Mouse (Mus musculus) forebrain, embryonic 11.5 days (tissue): ENCODE results near the gene Sass6. TPM values are rescaled to one million over a fixed set of nuclear protein-coding genes. Genes with fewer than 3 reads are reported as not detected.
A peak's percentile ranks its signal among the peaks of the same experiment; 100 is the strongest.
"Not testable (repeated sequence)": the region's sequence is repeated elsewhere in the genome, so short reads cannot be mapped to it uniquely, and the experiment has no call there.

Source experiments
- ATAC-seq: fragments of 200-750 bp; cut with Nextera tagmentation; replicated peaks from 2 replicates; pipeline ENCODE4 v1.8.0; 2017; ENCODE audit warnings: moderate TSS enrichment; ENCODE audit not compliant: low FRiP score
- DNase-seq: peaks from one replicate; pipeline ENCODE4 v3.0.0-alpha.2; 2017; ENCODE audit warnings: low spot score
- H3K27ac ChIP-seq: fragments of 300-500 bp; sonication (generic); 2 replicates; pipeline ENCODE4 v1.5.1; 2014; ENCODE audit warnings: low read depth, low read length
- H3K27me3 ChIP-seq: fragments of 300-500 bp; sonication (generic); 2 replicates; pipeline ENCODE4 v1.6.1; 2014; ENCODE audit warnings: mild to moderate bottlenecking, low read length, mixed read lengths; ENCODE audit not compliant: control insufficient read depth, insufficient read depth
- H3K36me3 ChIP-seq: fragments of 300-500 bp; sonication (generic); 2 replicates; pipeline ENCODE4 v1.6.1; 2014; ENCODE audit warnings: mild to moderate bottlenecking, low read length, moderate library complexity, mixed read lengths; ENCODE audit not compliant: control insufficient read depth, insufficient read depth
- H3K4me1 ChIP-seq: fragments of 300-500 bp; sonication (generic); replicated peaks from 2 replicates; pipeline ENCODE4 v1.6.1; 2014; ENCODE audit warnings: low read length, mixed read lengths; ENCODE audit not compliant: control insufficient read depth, insufficient read depth
- H3K4me2 ChIP-seq: fragments of 300-500 bp; sonication (generic); 2 replicates; pipeline ENCODE4 v1.6.1; 2014; ENCODE audit warnings: low read depth, mild to moderate bottlenecking, low read length, moderate library complexity, mixed read lengths; ENCODE audit not compliant: severe bottlenecking
- H3K4me3 ChIP-seq: fragments of 300-500 bp; sonication (generic); 2 replicates; pipeline ENCODE4 v1.5.1; 2014; ENCODE audit warnings: low read depth, low read length
- H3K9ac ChIP-seq: fragments of 300-500 bp; sonication (generic); 2 replicates; pipeline ENCODE4 v1.6.1; 2014; ENCODE audit warnings: low read length
- H3K9me3 ChIP-seq: fragments of 300-500 bp; sonication (generic); 2 replicates; pipeline ENCODE4 v1.6.1; 2016; ENCODE audit warnings: low read length, mixed read lengths; ENCODE audit not compliant: control insufficient read depth
- WGBS: fragments of 180-500 bp; shearing (Covaris S2); extraction: QIAGEN DNeasy Blood & Tissue Kit; methylation state at CpG from one replicate; pipeline ENCODE4 v1.1.7; 2014; 5-methylcytosine and 5-hydroxymethylcytosine counted together
- polyA plus RNA-seq: library from polyadenylated mRNA; unstranded; fragments of >200 nt; fragmentation: Nextera tagmentation; extraction: Ambion mirVana; gene quantifications from 2 replicates; pipeline ENCODE4 v1.2.1, GENCODE M21; 2014

Sass6 gene
- 41.4 and 42.6 TPM in 2 replicates for polyA plus RNA-seq

- Histone ChIP-seq H3K9me3 (no peaks in the 10 kb centered on the region), H3K4me1 (no peaks in the 10 kb centered on the region), H3K27me3 (no peaks in the 10 kb centered on the region), H3K9ac (peak within 1 kb of the TSS; percentile 87), H3K4me3 (peak within 1 kb of the TSS; percentile 82), H3K36me3 (peaks cover 3% of the 10 kb centered on the region; the same call in 1 of the 2 replicates), H3K4me2 (peak within 1 kb of the TSS; percentile 48), H3K27ac (peak within 1 kb of the TSS; percentile 74)
- WGBS = under 1% methylated on average over 65 of the region's 65 CpGs
- ATAC-seq (peak; percentile 97), DNase-seq (peak; percentile 98)
Measured at GRCm38 (mm10) chr3:116594728-116595602, at the start of gene Sass6. TSS of gene Sass6 (plus strand) at chr3:116594982.

GRCm38 (mm10) chr3:116547430-116547829 is 47.4 kb upstream of the Sass6 start:
- ATAC-seq (no peak), DNase-seq (no peak)
- no peak overlapping the region for H3K27ac ChIP-seq
- no peak overlapping the region for H3K9ac ChIP-seq
- no peaks in the 10 kb centered on the region for H3K4me1 ChIP-seq
- no peaks in the 10 kb centered on the region for H3K9me3 ChIP-seq
- H3K27me3 ChIP-seq = no peaks in the 10 kb centered on the region
- no peak overlapping the region for H3K4me3 ChIP-seq
- H3K36me3 ChIP-seq = no peaks in the 10 kb centered on the region; the same call in 1 of the 2 replicates
- WGBS = 90% methylated on average over 5 of the region's 5 CpGs
- no peak overlapping the region for H3K4me2 ChIP-seq

- H3K4me2 ChIP-seq = no peak overlapping the region
- H3K27me3 ChIP-seq = no peaks in the 10 kb centered on the region
- no peaks in the 10 kb centered on the region; the same call in 1 of the 2 replicates for H3K36me3 ChIP-seq
- DNase-seq (no peak), ATAC-seq (no peak)
- H3K4me1 ChIP-seq = no peaks in the 10 kb centered on the region
- H3K9me3 ChIP-seq = no peaks in the 10 kb centered on the region
- H3K9ac ChIP-seq = no peak overlapping the region
- no peak overlapping the region for H3K27ac ChIP-seq
- no peak overlapping the region for H3K4me3 ChIP-seq
- WGBS = 96% methylated on average over 5 of the region's 5 CpGs
Measured at GRCm38 (mm10) chr3:116551362-116551761, 43.4 kb upstream of the Sass6 start.

GRCm38 (mm10) chr3:116561315-116561714 is 33.5 kb upstream of the Sass6 start:
- not testable (repeated sequence) for H3K4me1 ChIP-seq, H3K27ac ChIP-seq, H3K27me3 ChIP-seq, DNase-seq, H3K4me3 ChIP-seq, H3K9me3 ChIP-seq, H3K36me3 ChIP-seq, H3K9ac ChIP-seq, H3K4me2 ChIP-seq, ATAC-seq
- 95% methylated on average over 13 of the region's 14 CpGs for WGBS

- Histone ChIP-seq H3K4me2 (no peak within 1 kb of the TSS), H3K36me3 (no peaks in the 10 kb centered on the region), H3K27me3 (no peaks in the 10 kb centered on the region), H3K4me1 (no peaks in the 10 kb centered on the region), H3K9ac (no peak within 1 kb of the TSS), H3K9me3 (no peaks in the 10 kb centered on the region), H3K4me3 (no peak within 1 kb of the TSS), H3K27ac (no peak within 1 kb of the TSS)
- 86% methylated on average over 7 of the region's 7 CpGs for WGBS
- DNase-seq (no peak), ATAC-seq (no peak)
Measured at GRCm38 (mm10) chr3:116562408-116563094, 32.2 kb upstream of the Sass6 start, which contains the start of gene Lrrc39. TSS of gene Lrrc39 (plus strand) at chr3:116562973.

- Histone ChIP-seq H3K9me3 (no peaks in the 10 kb centered on the region), H3K36me3 (no peaks in the 10 kb centered on the region), H3K27me3 (no peaks in the 10 kb centered on the region), H3K4me1 (no peaks in the 10 kb centered on the region), H3K9ac (no peak overlapping the region), H3K4me3 (no peak overlapping the region), H3K4me2 (no peak overlapping the region), H3K27ac (no peak overlapping the region)
- DNase-seq = no peak
- ATAC-seq = no peak
- 89% methylated on average over 7 of the region's 7 CpGs for WGBS
Measured at GRCm38 (mm10) chr3:116563095-116563492, 31.7 kb upstream of the Sass6 start.

- H3K9me3 ChIP-seq = no peaks in the 10 kb centered on the region
- H3K4me1 ChIP-seq = no peaks in the 10 kb centered on the region
- no peak overlapping the region for H3K4me3 ChIP-seq
- no peaks in the 10 kb centered on the region for H3K27me3 ChIP-seq
- H3K9ac ChIP-seq = no peak overlapping the region
- no peak overlapping the region for H3K4me2 ChIP-seq
- H3K36me3 ChIP-seq = no peaks in the 10 kb centered on the region
- 66% methylated on average over 2 of the region's 2 CpGs for WGBS
- DNase-seq (no peak), ATAC-seq (no peak)
- H3K27ac ChIP-seq = no peak overlapping the region
Measured at GRCm38 (mm10) chr3:116570628-116571027, 24.2 kb upstream of the Sass6 start.

- no peak overlapping the region for H3K9ac ChIP-seq
- ATAC-seq = no peak
- DNase-seq = no peak
- H3K36me3 ChIP-seq = peaks cover 3% of the 10 kb centered on the region; the same call in 1 of the 2 replicates
- no peak overlapping the region for H3K27ac ChIP-seq
- 75% methylated on average over 3 of the region's 3 CpGs for WGBS
- H3K9me3 ChIP-seq = no peaks in the 10 kb centered on the region
- H3K4me3 ChIP-seq = no peak overlapping the region
- H3K27me3 ChIP-seq = no peaks in the 10 kb centered on the region
- no peaks in the 10 kb centered on the region for H3K4me1 ChIP-seq
- H3K4me2 ChIP-seq = no peak overlapping the region
Measured at GRCm38 (mm10) chr3:116577286-116577685, 17.5 kb upstream of the Sass6 start.
